Mouse (Mus musculus) kidney, adult 2 months (tissue): Measurements from ENCODE around the gene H2afv. TPM values are rescaled to one million over a fixed set of nuclear protein-coding genes. Genes with fewer than 3 reads are reported as not detected.

Experiments used
- DNase-seq: peaks from one replicate; pipeline ENCODE4 v3.0.0; 2021
- H3K27ac ChIP-seq: fragments of 200-500 bp; 2 replicates; pipeline ENCODE4 v1.5.1; 2012; ENCODE audit warnings: low read depth, low read length, control low read depth, inconsistent platforms; ENCODE audit not compliant: insufficient read depth
- H3K27me3 ChIP-seq: fragments of 200-500 bp; replicated peaks from 2 replicates; pipeline ENCODE4 v1.6.1; 2012; ENCODE audit warnings: mild to moderate bottlenecking, moderate library complexity, low read length, inconsistent platforms; ENCODE audit not compliant: control insufficient read depth, insufficient read depth
- H3K36me3 ChIP-seq: fragments of 200-500 bp; 2 replicates; pipeline ENCODE4 v1.6.1; 2012; ENCODE audit warnings: mild to moderate bottlenecking, moderate library complexity, low read length, inconsistent platforms; ENCODE audit not compliant: control insufficient read depth, insufficient read depth
- H3K4me1 ChIP-seq: fragments of 200-500 bp; 2 replicates; pipeline ENCODE4 v1.6.1; 2011; ENCODE audit warnings: low read length; ENCODE audit not compliant: control insufficient read depth, insufficient read depth
- H3K4me3 ChIP-seq: fragments of 200-500 bp; 2 replicates; pipeline ENCODE4 v1.5.1; 2011; ENCODE audit warnings: mild to moderate bottlenecking, low read depth, low read length, control low read depth; ENCODE audit not compliant: insufficient read depth
- CTCF ChIP-seq: fragments of 200-500 bp; conservative IDR thresholded peaks from 2 replicates; pipeline ENCODE4 v1.5.1; 2011; ENCODE audit warnings: low read depth, mild to moderate bottlenecking, control low read depth, low read length, moderate library complexity, mixed read lengths; ENCODE audit not compliant: insufficient read depth, insufficient read length
- POLR2A ChIP-seq: fragments of 200-500 bp; IDR thresholded peaks from one replicate; pipeline ENCODE4 v1.6.1; 2011; ENCODE audit warnings: low read depth, low read length, control low read depth
- whole genome bisulfite sequencing: fragments of 180-500 bp; shearing (Covaris S2); methylation state at CpG from one replicate; pipeline ENCODE4 v1.1.7; 2018; 5-methylcytosine and 5-hydroxymethylcytosine counted together
- polyA plus RNA-seq: library from polyadenylated mRNA; depleted of rRNA; stranded (reverse); fragments of >200 nt; gene quantifications from 2 replicates; pipeline ENCODE4 v1.2.3, GENCODE M21; 2012

Gene H2afv
- polyA plus RNA-seq, 1 experiment: 76.1 TPM

DNA sequence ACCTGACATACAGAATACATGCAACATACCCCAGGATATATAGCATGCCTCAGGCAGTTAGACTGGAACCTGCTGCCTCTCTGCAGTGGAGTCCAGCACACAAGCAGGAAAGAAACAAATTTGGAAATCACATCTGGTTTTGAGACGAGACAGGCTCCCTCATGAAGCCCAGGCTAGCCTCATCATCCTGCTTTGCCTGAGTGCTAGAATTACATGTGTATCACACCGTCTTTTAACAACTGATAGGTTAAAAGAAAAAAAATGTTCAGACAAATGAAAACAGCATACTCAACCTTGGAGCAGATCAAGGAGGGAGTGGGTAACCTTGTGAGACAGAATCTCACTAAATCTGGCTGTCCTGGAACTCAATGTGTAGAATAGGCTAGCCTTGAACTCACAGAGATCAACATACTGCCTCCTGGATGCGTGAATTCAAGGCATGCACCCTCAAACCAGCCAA, 37.1 kb downstream of the H2afv start:
- peak overlapping the region; percentile 92 for H3K27ac ChIP-seq
- TF ChIP-seq CTCF: no peak
- no peak for TF ChIP-seq POLR2A
- peaks cover 13% of the 10 kb centered on the region for H3K4me1 ChIP-seq
- no peaks in the 10 kb centered on the region for H3K27me3 ChIP-seq
- WGBS: 74% methylated on average over 3 of the region's 3 CpGs
- H3K36me3 ChIP-seq: no peaks in the 10 kb centered on the region; the same call in 1 of the 2 replicates
- no peak overlapping the region for H3K4me3 ChIP-seq
- DNase-seq: no peak

DNA sequence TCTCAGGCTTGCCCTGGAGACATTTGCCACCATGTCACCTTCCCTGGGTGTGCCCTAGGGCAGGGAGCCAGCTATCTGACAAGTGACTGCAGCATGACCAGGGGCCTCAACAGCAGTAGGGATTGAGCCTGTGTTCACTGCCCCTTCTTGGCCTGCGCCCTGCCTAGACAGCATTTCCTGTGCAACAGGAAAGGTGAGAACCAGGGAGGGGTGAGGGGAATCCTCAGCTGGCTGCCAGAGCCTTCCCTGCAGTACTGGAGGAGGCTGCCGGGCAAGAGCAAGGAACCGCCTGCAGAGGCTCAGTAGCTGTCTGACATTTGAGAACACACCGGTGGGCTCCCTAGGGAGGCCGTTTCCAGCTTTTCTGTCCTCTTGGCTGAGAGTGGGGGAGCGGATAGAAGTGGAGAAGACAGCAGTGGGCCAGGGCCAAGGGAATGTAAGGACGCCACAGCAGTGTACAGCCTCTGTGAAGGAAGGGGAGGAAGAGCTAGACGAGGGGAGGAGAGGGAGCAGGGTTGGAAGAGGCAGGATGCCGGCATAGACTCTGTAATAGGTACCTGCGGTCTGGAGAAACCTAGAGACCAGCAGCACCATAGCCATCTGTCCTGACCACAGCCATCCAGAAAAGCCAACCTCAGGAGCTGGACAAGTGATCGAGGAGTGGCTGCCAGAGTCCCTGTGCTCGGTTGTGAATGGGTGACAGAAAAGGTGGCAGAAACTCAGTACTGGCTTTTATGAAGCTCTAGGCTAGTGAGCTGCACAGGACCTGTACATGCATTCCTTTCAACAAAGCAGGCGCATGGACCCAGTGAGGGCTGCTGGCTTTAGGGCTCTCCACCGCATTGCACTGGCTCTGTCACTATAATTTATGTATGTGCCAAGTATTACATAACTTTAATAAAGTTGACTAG, 37.7 kb downstream of the H2afv start:
- H3K27ac ChIP-seq: peak overlapping the region; percentile 92
- no peak for TF ChIP-seq CTCF
- no peak for TF ChIP-seq POLR2A
- H3K4me3 ChIP-seq: no peak overlapping the region
- WGBS: 22% methylated on average over 14 of the region's 14 CpGs
- DNase-seq: peak; percentile 96
- H3K4me1 ChIP-seq: peaks cover 13% of the 10 kb centered on the region
- no peaks in the 10 kb centered on the region; the same call in 1 of the 2 replicates for H3K36me3 ChIP-seq
- H3K27me3 ChIP-seq: no peaks in the 10 kb centered on the region

DNA sequence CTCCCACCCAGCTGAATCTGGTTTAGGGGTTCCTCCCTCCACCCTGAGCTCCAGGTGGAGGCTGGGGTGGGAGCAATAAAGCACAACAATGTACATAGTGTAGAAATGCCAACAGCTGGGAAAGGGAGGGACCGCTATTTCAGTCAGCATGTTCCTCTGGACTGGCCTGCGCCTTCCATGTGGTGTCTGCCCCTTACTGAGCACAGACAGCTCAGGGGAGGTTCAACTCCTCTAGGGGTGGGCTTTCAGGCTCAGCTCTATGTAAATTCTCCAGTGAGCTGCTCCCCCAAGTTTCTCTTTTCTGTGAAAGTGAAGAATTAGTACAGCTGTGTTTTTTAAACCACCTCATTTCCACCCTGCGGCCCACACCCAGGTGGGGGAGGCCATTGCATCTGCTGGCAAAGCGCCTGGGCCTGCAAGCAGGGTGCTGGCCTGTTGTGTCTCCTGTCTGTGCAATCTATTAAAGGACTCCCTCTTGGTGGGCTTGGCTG, 38.6 kb downstream of the H2afv start:
- H3K4me3 ChIP-seq: no peak overlapping the region
- 55% methylated on average over 4 of the region's 4 CpGs for WGBS
- H3K27me3 ChIP-seq: no peaks in the 10 kb centered on the region
- H3K36me3 ChIP-seq: no peaks in the 10 kb centered on the region; the same call in 1 of the 2 replicates
- H3K27ac ChIP-seq: peak overlapping the region; percentile 92
- no peak for TF ChIP-seq POLR2A
- no peak for TF ChIP-seq CTCF
- DNase-seq: peak; percentile 84
- peaks cover 13% of the 10 kb centered on the region for H3K4me1 ChIP-seq

DNA sequence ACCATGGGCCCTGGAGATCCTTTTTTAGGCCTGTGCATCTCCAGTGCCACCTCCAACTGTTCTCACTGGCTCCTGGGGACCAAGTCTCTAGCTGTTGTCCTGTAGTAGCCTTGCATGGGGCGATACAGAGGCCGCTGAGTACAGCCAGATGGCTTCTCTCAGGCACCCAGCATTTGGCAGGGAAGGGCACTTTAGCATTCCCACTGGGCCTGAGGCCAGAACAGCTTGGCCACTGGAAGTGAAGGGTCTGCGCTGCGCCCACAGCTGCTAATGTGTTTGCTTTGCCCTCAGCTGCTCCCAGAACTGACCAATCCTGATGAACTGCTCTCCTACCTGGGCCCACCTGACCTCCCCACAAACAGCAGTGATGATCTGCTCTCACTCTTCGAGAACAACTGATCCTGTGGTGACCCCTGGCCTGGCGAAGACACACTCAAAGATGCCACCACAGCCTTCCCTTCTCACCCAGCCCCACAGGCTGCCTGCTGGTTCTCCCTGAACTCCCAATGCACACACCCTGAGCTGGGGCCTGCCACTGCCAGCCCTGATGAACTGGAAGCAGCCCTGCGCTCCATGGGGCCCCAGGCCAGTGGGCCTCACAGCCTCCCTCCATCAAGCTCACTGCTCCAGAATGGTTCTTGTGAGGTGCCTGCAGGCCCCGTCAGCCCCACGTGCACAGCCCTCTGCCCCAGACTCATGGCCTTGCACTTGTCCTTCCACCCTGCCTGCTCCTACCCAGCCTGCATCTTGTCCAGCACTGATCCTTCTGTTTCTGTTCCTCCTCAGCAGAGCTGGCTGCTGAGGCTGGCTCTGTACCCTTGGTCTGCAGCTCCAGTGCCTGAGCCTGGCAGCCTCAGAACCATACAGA, 39.3 kb downstream of the H2afv start:
- Histone ChIP-seq H3K27me3 (no peaks in the 10 kb centered on the region), H3K4me1 (peaks cover 13% of the 10 kb centered on the region), H3K36me3 (no peaks in the 10 kb centered on the region; the same call in 1 of the 2 replicates), H3K4me3 (no peak overlapping the region), H3K27ac (peak overlapping the region; percentile 92)
- no peak for TF ChIP-seq POLR2A
- no peak for TF ChIP-seq CTCF
- 58% methylated on average over 9 of the region's 9 CpGs for WGBS
- DNase-seq: peak; percentile 45

DNA sequence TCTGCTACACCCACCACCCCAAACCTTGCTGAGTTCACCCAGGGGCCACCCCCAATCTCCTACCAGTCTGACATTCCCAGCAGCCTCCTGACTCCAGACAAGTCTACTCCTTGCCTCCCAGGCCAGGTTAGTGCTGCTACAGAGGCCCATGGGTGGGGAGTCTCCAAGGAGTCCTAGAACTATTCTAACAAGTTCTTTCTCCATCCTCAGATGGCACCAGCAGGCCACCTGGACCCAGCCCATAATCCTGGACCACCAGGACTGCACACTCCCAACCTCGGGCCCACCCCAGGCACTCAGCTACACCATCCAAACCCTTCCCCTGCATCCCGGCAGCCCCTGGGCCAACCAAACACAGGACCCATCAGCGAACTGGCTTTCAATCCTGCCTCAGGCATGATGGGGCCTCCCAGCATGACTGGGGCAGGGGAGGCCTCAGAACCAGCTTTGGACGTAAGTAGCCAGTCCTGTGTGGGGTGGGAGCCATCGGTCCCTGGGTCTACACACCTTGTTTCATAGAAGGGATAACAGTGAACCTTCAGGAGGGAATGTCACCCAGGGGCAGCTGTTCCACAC, 40.3 kb downstream of the H2afv start:
- Histone ChIP-seq H3K4me1 (peaks cover 13% of the 10 kb centered on the region), H3K4me3 (no peak overlapping the region), H3K27ac (peak overlapping the region; percentile 92; the same call in 1 of the 2 replicates), H3K27me3 (no peaks in the 10 kb centered on the region), H3K36me3 (no peaks in the 10 kb centered on the region; the same call in 1 of the 2 replicates)
- TF ChIP-seq POLR2A: no peak
- TF ChIP-seq CTCF: no peak
- 76% methylated on average over 5 of the region's 5 CpGs for WGBS
- DNase-seq: no peak
